Mouse (Mus musculus) kidney, adult 2 months (tissue): ENCODE results near the gene Anks1.

Source experiments
- CTCF ChIP-seq: fragments of 200-500 bp; conservative IDR thresholded peaks from 2 replicates; pipeline ENCODE4 v1.5.1; 2011; ENCODE audit warnings: low read depth, mild to moderate bottlenecking, control low read depth, low read length, moderate library complexity, mixed read lengths; ENCODE audit not compliant: insufficient read depth, insufficient read length
- POLR2A ChIP-seq: fragments of 200-500 bp; IDR thresholded peaks from one replicate; pipeline ENCODE4 v1.6.1; 2011; ENCODE audit warnings: low read depth, low read length, control low read depth

- TF ChIP-seq CTCF (no peak), POLR2A (no peak)
These were observed 51.3 kb downstream of the Anks1 start for GRCm38 (mm10) chr17:27960128-27961111.
